Mouse (Mus musculus) intestine, embryonic 16.5 days (tissue): ENCODE data around the gene Cnksr1. TPM values are rescaled to one million over a fixed set of nuclear protein-coding genes. Genes with fewer than 3 reads are reported as not detected.
A peak's percentile ranks its signal among the peaks of the same experiment; 100 is the strongest.
"Not testable (repeated sequence)": the region's sequence is repeated elsewhere in the genome, so short reads cannot be mapped to it uniquely, and the experiment has no call there.

Source experiments
- ATAC-seq: fragments of 200-750 bp; cut with Nextera tagmentation; 2 replicates; pipeline ENCODE4 v1.8.0; 2017; ENCODE audit warnings: moderate TSS enrichment, moderate library complexity
- H3K27ac ChIP-seq: fragments of 300-500 bp; sonication (generic); 2 replicates; pipeline ENCODE4 v1.5.1; 2014; ENCODE audit warnings: mild to moderate bottlenecking, low read length
- H3K27me3 ChIP-seq: fragments of 300-500 bp; sonication (generic); replicated peaks from 2 replicates; pipeline ENCODE4 v1.6.1; 2014; ENCODE audit warnings: low read length, control low read depth, mixed read lengths; ENCODE audit not compliant: control insufficient read depth, insufficient read depth
- H3K36me3 ChIP-seq: fragments of 300-500 bp; sonication (generic); 2 replicates; pipeline ENCODE4 v1.6.1; 2014; ENCODE audit warnings: low read length, control low read depth; ENCODE audit not compliant: control insufficient read depth, insufficient read depth
- H3K4me1 ChIP-seq: fragments of 300-500 bp; sonication (generic); 2 replicates; pipeline ENCODE4 v1.6.1; 2014; ENCODE audit warnings: low read length, control low read depth, mixed read lengths; ENCODE audit not compliant: control insufficient read depth, insufficient read depth
- H3K4me2 ChIP-seq: fragments of 300-500 bp; sonication (generic); 2 replicates; pipeline ENCODE4 v1.6.1; 2014; ENCODE audit warnings: low read depth, low read length, control low read depth
- H3K4me3 ChIP-seq: fragments of 300-500 bp; sonication (generic); 2 replicates; pipeline ENCODE4 v1.5.1; 2014; ENCODE audit warnings: mild to moderate bottlenecking, low read length
- H3K9ac ChIP-seq: fragments of 300-500 bp; sonication (generic); 2 replicates; pipeline ENCODE4 v1.6.1; 2014; ENCODE audit warnings: low read depth, low read length
- H3K9me3 ChIP-seq: fragments of 300-500 bp; sonication (generic); 2 replicates; pipeline ENCODE4 v1.6.1; 2016; ENCODE audit warnings: low read length, control low read depth; ENCODE audit not compliant: control insufficient read depth
- WGBS: fragments of 180-500 bp; shearing (Covaris S2); extraction: QIAGEN DNeasy Blood & Tissue Kit; methylation state at CpG from one replicate; pipeline ENCODE4 v1.1.7; 2014; 5-methylcytosine and 5-hydroxymethylcytosine counted together
- polyA plus RNA-seq: library from polyadenylated mRNA; unstranded; fragments of >200 nt; fragmentation: Nextera tagmentation; extraction: Ambion mirVana; gene quantifications from 2 replicates; pipeline ENCODE4 v1.2.1, GENCODE M21; 2015

Gene Cnksr1
- polyA plus RNA-seq, 1 experiment from 2014 or later, result 16.9 TPM

- H3K4me3 ChIP-seq, H3K27me3 ChIP-seq, ATAC-seq, H3K9me3 ChIP-seq, H3K4me1 ChIP-seq, H3K27ac ChIP-seq, H3K9ac ChIP-seq, H3K36me3 ChIP-seq, H3K4me2 ChIP-seq: not testable (repeated sequence)
These were observed 31.4 kb upstream of the Cnksr1 start for GRCm38 (mm10) chr4:134269622-134270021.

- H3K9ac ChIP-seq, result no peak overlapping the region
- no peaks in the 10 kb centered on the region for H3K36me3 ChIP-seq
- H3K27me3 ChIP-seq, result no peaks in the 10 kb centered on the region
- peaks cover 5% of the 10 kb centered on the region; the same call in 1 of the 2 replicates for H3K4me1 ChIP-seq
- no peak for ATAC-seq
- WGBS, result 83% methylated on average over 19 of the region's 19 CpGs
- no peak overlapping the region for H3K4me2 ChIP-seq
- H3K4me3 ChIP-seq, result no peak overlapping the region
- no peak overlapping the region for H3K27ac ChIP-seq
- no peaks in the 10 kb centered on the region for H3K9me3 ChIP-seq
These were observed 30.0 kb upstream of the Cnksr1 start for GRCm38 (mm10) chr4:134268102-134268655.

DNA sequence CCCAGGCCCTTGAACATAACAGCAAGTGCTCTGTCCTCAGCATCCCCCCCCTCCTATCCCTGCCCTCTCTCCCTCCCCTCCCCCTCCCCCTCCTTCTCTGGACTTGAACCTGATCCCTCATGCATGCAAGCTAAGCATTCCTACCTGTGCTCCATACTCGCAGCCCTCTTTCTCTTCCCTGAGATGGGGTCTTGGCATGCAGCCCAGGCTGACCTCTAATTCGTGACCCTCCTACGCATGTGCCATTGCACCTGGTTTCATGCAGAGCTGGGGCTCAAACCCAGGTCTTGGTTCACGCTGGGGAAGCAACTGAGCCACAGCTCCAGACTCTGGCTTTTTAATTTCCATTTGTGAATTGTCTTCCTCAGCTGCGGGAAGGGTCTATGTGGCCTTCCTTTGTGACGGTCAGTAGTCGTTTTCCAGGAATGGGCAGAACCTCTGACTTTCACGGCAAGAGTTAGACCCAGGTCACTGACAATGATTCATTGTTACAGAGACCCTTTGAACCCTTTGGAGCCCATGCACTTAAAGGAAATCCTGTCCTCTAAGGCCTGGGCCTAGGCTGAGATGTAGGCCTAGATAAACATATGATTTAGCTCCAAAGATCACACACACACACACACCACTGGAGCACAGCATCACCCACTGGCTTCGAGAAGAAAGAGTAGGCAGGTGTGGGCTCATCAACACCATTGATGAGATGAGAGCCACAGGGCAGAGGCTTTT lies 27.8 kb upstream of the Cnksr1 start:
- H3K4me2 ChIP-seq, result no peak overlapping the region
- H3K27ac ChIP-seq, result no peak overlapping the region
- H3K36me3 ChIP-seq, result no peaks in the 10 kb centered on the region
- H3K9me3 ChIP-seq, result no peaks in the 10 kb centered on the region
- no peaks in the 10 kb centered on the region for H3K27me3 ChIP-seq
- no peak overlapping the region for H3K9ac ChIP-seq
- no peak for ATAC-seq
- H3K4me3 ChIP-seq, result no peak overlapping the region
- H3K4me1 ChIP-seq, result no peaks in the 10 kb centered on the region
- 65% methylated on average over 9 of the region's 9 CpGs for WGBS

- Histone ChIP-seq H3K27ac (no peak overlapping the region), H3K4me3 (no peak overlapping the region), H3K36me3 (no peaks in the 10 kb centered on the region), H3K27me3 (no peaks in the 10 kb centered on the region), H3K4me1 (peaks cover 3% of the 10 kb centered on the region; the same call in 1 of the 2 replicates), H3K9me3 (no peaks in the 10 kb centered on the region), H3K9ac (no peak overlapping the region), H3K4me2 (no peak overlapping the region)
- WGBS, result 32% methylated on average over 6 of the region's 6 CpGs
- no peak for ATAC-seq
These were observed 25.0 kb upstream of the Cnksr1 start for GRCm38 (mm10) chr4:134263191-134263590.

GRCm38 (mm10) chr4:134258354-134258753 lies 20.2 kb upstream of the Cnksr1 start:
- Histone ChIP-seq H3K4me1 (peaks cover 14% of the 10 kb centered on the region), H3K4me3 (no peak overlapping the region), H3K27me3 (peaks cover 5% of the 10 kb centered on the region), H3K27ac (no peak overlapping the region), H3K36me3 (no peaks in the 10 kb centered on the region), H3K9ac (no peak overlapping the region), H3K9me3 (no peaks in the 10 kb centered on the region), H3K4me2 (no peak overlapping the region)
- 53% methylated on average over 11 of the region's 11 CpGs for WGBS
- ATAC-seq, result no peak

GRCm38 (mm10) chr4:134257198-134258009 lies 19.2 kb upstream of the Cnksr1 start:
- ATAC-seq, result no peak
- Histone ChIP-seq H3K9me3 (no peaks in the 10 kb centered on the region), H3K27me3 (peaks cover 14% of the 10 kb centered on the region), H3K4me2 (no peak overlapping the region), H3K4me1 (peaks cover 20% of the 10 kb centered on the region), H3K27ac (no peak overlapping the region), H3K4me3 (no peak overlapping the region), H3K36me3 (no peaks in the 10 kb centered on the region), H3K9ac (no peak overlapping the region)
- WGBS, result 43% methylated on average over 11 of the region's 11 CpGs

- Histone ChIP-seq H3K9ac (peak overlapping the region; percentile 38), H3K4me2 (peak overlapping the region; percentile 15; the same call in 1 of the 2 replicates), H3K4me3 (no peak overlapping the region), H3K4me1 (peaks cover 28% of the 10 kb centered on the region), H3K36me3 (no peaks in the 10 kb centered on the region), H3K27me3 (peaks cover 22% of the 10 kb centered on the region), H3K27ac (peak overlapping the region; percentile 52; the same call in 1 of the 2 replicates), H3K9me3 (no peaks in the 10 kb centered on the region)
- 26% methylated on average over 19 of the region's 19 CpGs for WGBS
- ATAC-seq, result peak; percentile 57
These were observed 18.4 kb upstream of the Cnksr1 start for GRCm38 (mm10) chr4:134256407-134257197.

DNA sequence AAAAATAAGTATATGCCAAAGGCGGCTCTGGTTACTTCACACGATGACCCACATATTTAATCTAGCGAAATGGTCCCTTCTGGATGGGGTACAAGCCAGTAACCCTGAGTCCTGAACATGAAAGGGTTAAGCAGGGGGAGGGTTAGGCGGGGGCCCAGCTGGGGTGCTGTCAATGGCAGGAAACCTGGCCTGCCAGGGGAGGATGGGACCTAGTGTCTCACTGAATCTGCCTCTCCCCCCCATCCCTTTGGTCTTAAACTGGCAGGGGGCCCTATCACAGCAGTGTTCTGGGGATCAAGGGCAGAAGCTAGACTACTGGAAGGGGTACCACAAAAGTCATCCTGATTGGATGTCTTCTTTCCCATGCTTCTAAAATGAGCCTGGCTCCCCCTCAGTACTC lies 17.7 kb upstream of the Cnksr1 start:
- H3K4me2 ChIP-seq, result no peak overlapping the region
- no peak overlapping the region for H3K4me3 ChIP-seq
- no peaks in the 10 kb centered on the region for H3K9me3 ChIP-seq
- H3K27ac ChIP-seq, result peak overlapping the region; percentile 52; the same call in 1 of the 2 replicates
- H3K9ac ChIP-seq, result peak overlapping the region; percentile 38; the same call in 1 of the 2 replicates
- H3K27me3 ChIP-seq, result peaks cover 29% of the 10 kb centered on the region
- ATAC-seq, result no peak
- WGBS, result 33% methylated on average over 4 of the region's 4 CpGs
- peaks cover 33% of the 10 kb centered on the region for H3K4me1 ChIP-seq
- no peaks in the 10 kb centered on the region for H3K36me3 ChIP-seq

DNA sequence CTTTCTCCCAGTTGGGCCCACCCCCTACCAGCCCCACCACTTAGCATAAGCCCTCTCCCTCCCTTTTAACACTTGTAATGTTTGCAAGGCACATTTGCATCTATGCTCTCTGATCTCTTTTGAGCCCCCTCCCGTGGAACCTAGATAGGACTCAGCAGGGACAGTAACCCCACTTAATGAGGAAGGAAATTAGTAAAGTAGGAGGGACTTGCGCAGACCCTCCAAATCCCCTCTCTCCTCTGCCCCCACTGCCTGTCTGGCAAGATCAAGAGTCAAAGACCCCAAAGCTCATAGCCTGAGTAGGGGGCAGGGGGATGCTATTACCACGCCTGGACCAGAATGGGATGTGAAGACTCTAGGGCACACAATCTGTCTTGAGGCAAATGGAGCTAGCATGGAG lies 16.6 kb upstream of the Cnksr1 start:
- Histone ChIP-seq H3K4me3 (no peak overlapping the region), H3K27ac (no peak overlapping the region), H3K27me3 (peaks cover 37% of the 10 kb centered on the region), H3K9me3 (no peaks in the 10 kb centered on the region), H3K36me3 (no peaks in the 10 kb centered on the region), H3K4me1 (peaks cover 42% of the 10 kb centered on the region), H3K9ac (no peak overlapping the region), H3K4me2 (no peak overlapping the region)
- WGBS, result 47% methylated on average over 3 of the region's 3 CpGs
- no peak for ATAC-seq
